Mouse (Mus musculus) E14TG2a.4 (cell line): ENCODE results near the gene Ugt1a9.

ENCODE experiments used
- CTCF ChIP-seq: conservative IDR thresholded peaks from 2 replicates; pipeline ENCODE4 v1.5.1; 2014; ENCODE audit warnings: low read length
- NANOG ChIP-seq: IDR thresholded peaks from 2 replicates; pipeline ENCODE4 v1.6.1; 2014; ENCODE audit warnings: borderline replicate concordance, low read length, mixed read lengths
- POU5F1 ChIP-seq: IDR thresholded peaks from 2 replicates; pipeline ENCODE4 v1.6.1; 2014; ENCODE audit warnings: low read length, borderline replicate concordance

GRCm38 (mm10) chr1:88248658-88249057, 178.1 kb downstream of the Ugt1a9 start:
- no peak for TF ChIP-seq CTCF
- no peak for TF ChIP-seq NANOG
- TF ChIP-seq POU5F1 = no peak
